Mouse (Mus musculus) hindbrain, embryonic 14.5 days (tissue): ENCODE results near the gene H2al2b. TPM values are rescaled to one million over a fixed set of nuclear protein-coding genes. Genes with fewer than 3 reads are reported as not detected.
"Not testable (repeated sequence)": the region's sequence is repeated elsewhere in the genome, so short reads cannot be mapped to it uniquely, and the experiment has no call there.

Experiments used
- ATAC-seq: fragments of 200-750 bp; cut with Nextera tagmentation; 2 replicates; pipeline ENCODE4 v1.8.0; 2017; ENCODE audit warnings: moderate number of reproducible peaks, mild to moderate bottlenecking, moderate TSS enrichment, moderate library complexity; ENCODE audit not compliant: low FRiP score
- DNase-seq: peaks from one replicate; pipeline ENCODE4 v3.0.0-alpha.2; 2015; ENCODE audit warnings: low spot score
- H3K27ac ChIP-seq: fragments of 300-500 bp; sonication (generic); 2 replicates; pipeline ENCODE4 v1.5.1; 2014; ENCODE audit warnings: mild to moderate bottlenecking, moderate library complexity
- H3K27me3 ChIP-seq: fragments of 300-500 bp; sonication (generic); 2 replicates; pipeline ENCODE4 v1.6.1; 2014; ENCODE audit warnings: mild to moderate bottlenecking, low read length, mixed read lengths; ENCODE audit not compliant: control insufficient read depth, insufficient read depth
- H3K36me3 ChIP-seq: fragments of 300-500 bp; sonication (generic); replicated peaks from 2 replicates; pipeline ENCODE4 v1.6.1; 2014; ENCODE audit not compliant: control insufficient read depth, insufficient read depth
- H3K4me1 ChIP-seq: fragments of 300-500 bp; sonication (generic); replicated peaks from 2 replicates; pipeline ENCODE4 v1.6.1; 2014; ENCODE audit warnings: antibody characterized with exemption, low read length, mixed read lengths; ENCODE audit not compliant: control insufficient read depth, insufficient read depth
- H3K4me2 ChIP-seq: fragments of 300-500 bp; sonication (generic); replicated peaks from 2 replicates; pipeline ENCODE4 v1.6.1; 2014; ENCODE audit warnings: mild to moderate bottlenecking, moderate library complexity
- H3K4me3 ChIP-seq: fragments of 300-500 bp; sonication (generic); replicated peaks from 2 replicates; pipeline ENCODE4 v1.5.1; 2014; ENCODE audit warnings: mild to moderate bottlenecking, low read length
- H3K9ac ChIP-seq: fragments of 300-500 bp; sonication (generic); 2 replicates; pipeline ENCODE4 v1.6.1; 2014
- H3K9me3 ChIP-seq: fragments of 300-500 bp; sonication (generic); 2 replicates; pipeline ENCODE4 v1.6.1; 2016; ENCODE audit warnings: low read length; ENCODE audit not compliant: control insufficient read depth
- WGBS: fragments of 180-500 bp; shearing (Covaris S2); extraction: QIAGEN DNeasy Blood & Tissue Kit; methylation state at CpG from one replicate; pipeline ENCODE4 v1.1.7; 2014; 5-methylcytosine and 5-hydroxymethylcytosine counted together
- polyA plus RNA-seq: library from polyadenylated mRNA; unstranded; fragments of >200 nt; fragmentation: Nextera tagmentation; extraction: Ambion mirVana; gene quantifications from 2 replicates; pipeline ENCODE4 v1.2.1, GENCODE M21; 2014

Gene H2al2b
- polyA plus RNA-seq: not detected in 2 replicates

GRCm38 (mm10) chrY:2720574-2720973, at the start of gene H2al2b:
Gene H2al2b, minus strand, starts transcription at chrY:2720674.
- not testable (repeated sequence) for H3K9ac ChIP-seq, H3K4me1 ChIP-seq, H3K36me3 ChIP-seq, H3K4me2 ChIP-seq, H3K27me3 ChIP-seq, DNase-seq, ATAC-seq, H3K27ac ChIP-seq, H3K9me3 ChIP-seq, H3K4me3 ChIP-seq
- no CpG with 5 or more reads among the region's 4 CpGs for WGBS

Other genes starting within 250 kb of the H2al2b start
- not detected in 2 replicates for gene H2al2c, start 121.6 kb downstream of the H2al2b start, polyA plus RNA-seq
- gene Sry, start 57.0 kb downstream of the H2al2b start, polyA plus RNA-seq: not detected in 2 replicates
- gene Gm4064, start 75.5 kb upstream of the H2al2b start, polyA plus RNA-seq: 0.39 TPM in 1 of 2 replicates, not detected in the other
- not detected in 2 replicates for gene Rbmy, start 110.0 kb upstream of the H2al2b start, polyA plus RNA-seq
- not detected in 2 replicates for gene Gm10256, start 110.0 kb upstream of the H2al2b start, polyA plus RNA-seq
- 0.21 TPM in 1 of 2 replicates, not detected in the other for gene Gm10352, start 180.3 kb upstream of the H2al2b start, polyA plus RNA-seq
- not detected in 2 replicates for gene Gm29289, start 211.9 kb upstream of the H2al2b start, polyA plus RNA-seq